Mouse (Mus musculus) myocyte (in vitro differentiated cells): ENCODE measurements around the gene Treml2.

Source experiments
- POLR2A ChIP-seq: IDR thresholded peaks from one replicate; pipeline ENCODE4 v1.6.1; 2011; ENCODE audit warnings: low read depth, mild to moderate bottlenecking, control low read depth, moderate library complexity; ENCODE audit not compliant: insufficient read length
- REST ChIP-seq: IDR thresholded peaks from one replicate; pipeline ENCODE4 v1.6.1; 2011; ENCODE audit warnings: mild to moderate bottlenecking, control low read depth, moderate library complexity; ENCODE audit not compliant: insufficient read depth, insufficient read length
- TCF12 ChIP-seq: IDR thresholded peaks from one replicate; pipeline ENCODE4 v1.6.1; 2011; ENCODE audit warnings: mild to moderate bottlenecking, control low read depth; ENCODE audit not compliant: poor library complexity, insufficient read depth, severe bottlenecking
- TCF3 ChIP-seq: IDR thresholded peaks from one replicate; pipeline ENCODE4 v1.6.1; 2011; ENCODE audit warnings: low read depth, control low read depth; ENCODE audit not compliant: insufficient read length
- USF1 ChIP-seq: IDR thresholded peaks from one replicate; pipeline ENCODE4 v1.6.1; 2011; ENCODE audit warnings: low read depth, mild to moderate bottlenecking, control low read depth, moderate library complexity

DNA sequence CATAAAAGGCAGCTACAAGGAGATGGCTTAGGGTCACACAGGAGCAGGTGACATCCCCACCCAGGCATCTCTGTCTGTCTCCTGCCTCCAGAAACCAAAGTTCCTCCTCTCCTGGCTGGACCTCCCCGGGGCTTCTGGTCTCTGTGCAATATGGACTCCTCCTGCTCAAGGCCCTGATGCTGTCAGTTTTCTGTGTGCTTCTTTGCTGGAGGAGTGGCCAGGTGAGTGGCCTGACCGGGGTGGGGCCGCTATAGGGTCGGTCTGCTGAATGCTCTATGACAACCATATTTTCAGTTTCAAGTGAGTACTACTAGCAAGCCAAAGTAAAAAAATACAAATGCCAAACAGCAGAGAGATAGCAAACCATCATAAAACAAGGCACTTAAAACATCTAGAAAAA is 26.7 kb upstream of the Treml2 start:
- TF ChIP-seq TCF3 (no peak), POLR2A (no peak), USF1 (no peak), REST (no peak), TCF12 (no peak)
